ENCODE assay signal across 8 mouse cellular contexts in the genomic region with DNA sequence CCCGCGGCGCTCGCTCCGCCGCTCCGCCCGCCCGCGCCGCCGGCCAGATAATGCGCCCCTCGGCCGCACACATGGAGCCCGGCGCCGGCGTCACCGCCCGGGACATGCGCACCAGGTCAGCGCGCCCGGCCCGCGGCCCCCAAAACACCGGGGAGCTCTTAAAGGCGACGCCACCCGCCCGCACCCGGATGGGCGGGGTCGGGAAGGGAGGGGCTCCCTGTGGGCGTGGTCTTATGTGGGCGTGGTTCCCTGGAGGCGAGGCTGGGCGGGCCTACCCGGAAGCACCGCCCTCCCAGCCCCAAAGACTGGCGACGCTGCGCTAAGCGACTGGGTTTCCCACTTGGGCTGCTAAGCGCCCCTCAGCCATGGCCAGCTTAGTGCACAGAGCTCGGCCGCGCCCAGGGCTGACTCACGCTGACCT. TPM values are rescaled to one million over a fixed set of nuclear protein-coding genes. Genes with fewer than 3 reads are reported as not detected.
A peak's percentile ranks its signal among the peaks of the same experiment; 100 is the strongest.
DNase-seq lines count a peak whose midpoint lies in the region; ATAC-seq lines count a peak whose summit lies in the region.

No protein-coding gene starts in this region.

- peaks cover 26% of the 10 kb centered on the region for H3K4me1 ChIP-seq in embryonic facial prominence, embryonic 14.5 days (ENCODE audit: control insufficient read depth, insufficient read depth, low read length)
- peaks cover 33% of the 10 kb centered on the region for H3K4me1 ChIP-seq in kidney, embryonic 14.5 days (ENCODE audit: control insufficient read depth, insufficient read depth, low read length)
- peaks cover 25% of the 10 kb centered on the region for H3K4me1 ChIP-seq in limb, embryonic 15.5 days

- DNase-seq in 3T3-L1 (ENCODE audit: low read depth, low spot score), result peak; percentile 89
- DNase-seq in adrenal gland, postnatal 4 days (ENCODE audit: low spot score in 2 of 2), result peak; percentile 94 to 96
- peak; percentile 94 for DNase-seq in embryonic facial prominence, embryonic 14.5 days (ENCODE audit: low spot score)
- DNase-seq in heart, adult 9 months (ENCODE audit: low spot score in 2 of 2), result peak; percentile 95 to 97
- peak; percentile 88 to 91 for DNase-seq in monocyte, adult 2 months (ENCODE audit: low read depth in 1 of 2, low spot score in 2 of 2)
- DNase-seq in spleen, postnatal 36 days (ENCODE audit: low spot score in 2 of 2), result peak; percentile 95 to 96

- no peaks in the 10 kb centered on the region for H3K9me3 ChIP-seq in embryonic facial prominence, embryonic 14.5 days (ENCODE audit: control insufficient read depth, low read length)
- H3K9me3 ChIP-seq in kidney, embryonic 14.5 days (ENCODE audit: control insufficient read depth, low read length), result no peaks in the 10 kb centered on the region
- H3K9me3 ChIP-seq in limb, embryonic 15.5 days, result no peaks in the 10 kb centered on the region

- peak overlapping the region; percentile 95 for H3K4me3 ChIP-seq in embryonic facial prominence, embryonic 14.5 days (ENCODE audit: low read depth, low read length)
- H3K4me3 ChIP-seq in kidney, embryonic 14.5 days (ENCODE audit: low read length), result peak overlapping the region; percentile 99
- peak overlapping the region; percentile 99 for H3K4me3 ChIP-seq in limb, embryonic 15.5 days

- WGBS in embryonic facial prominence, embryonic 14.5 days, result 0% methylated on average over 11 of the region's 50 CpGs
- WGBS in kidney, embryonic 14.5 days, result 0% methylated on average over 46 of the region's 50 CpGs
- WGBS in limb, embryonic 15.5 days, result under 1% methylated on average over 49 of the region's 50 CpGs

- H3K27ac ChIP-seq in embryonic facial prominence, embryonic 14.5 days (replicated peaks; ENCODE audit: low read depth, low read length), result peak overlapping the region; percentile 72
- peak overlapping the region; percentile 65 for H3K27ac ChIP-seq in kidney, embryonic 14.5 days (ENCODE audit: low read depth, low read length)
- H3K27ac ChIP-seq in limb, embryonic 15.5 days, result peak overlapping the region; percentile 89

- no peaks in the 10 kb centered on the region for H3K27me3 ChIP-seq in embryonic facial prominence, embryonic 14.5 days (replicated peaks; ENCODE audit: control insufficient read depth, insufficient read depth, low read length)
- no peaks in the 10 kb centered on the region for H3K27me3 ChIP-seq in kidney, embryonic 14.5 days (ENCODE audit: control insufficient read depth, insufficient read depth, low read length)
- H3K27me3 ChIP-seq in limb, embryonic 15.5 days, result no peaks in the 10 kb centered on the region

- peak overlapping the region; percentile 87 for H3K9ac ChIP-seq in embryonic facial prominence, embryonic 14.5 days (ENCODE audit: low read depth, low read length)
- peak overlapping the region; percentile 96 for H3K9ac ChIP-seq in kidney, embryonic 14.5 days (ENCODE audit: low read depth, low read length)
- H3K9ac ChIP-seq in limb, embryonic 15.5 days, result peak overlapping the region; percentile 95

- no peaks in the 10 kb centered on the region for H3K36me3 ChIP-seq in embryonic facial prominence, embryonic 14.5 days (ENCODE audit: control insufficient read depth, insufficient read depth, low read length)
- H3K36me3 ChIP-seq in kidney, embryonic 14.5 days (ENCODE audit: control insufficient read depth, insufficient read depth, low read length), result no peaks in the 10 kb centered on the region
- no peaks in the 10 kb centered on the region for H3K36me3 ChIP-seq in limb, embryonic 15.5 days

- peak; percentile 94 for ATAC-seq in embryonic facial prominence, embryonic 14.5 days (ENCODE audit: low read depth)
- ATAC-seq in kidney, embryonic 14.5 days (ENCODE audit: low FRiP score, low TSS enrichment), result peak; percentile 97
- peak; percentile 88 for ATAC-seq in limb, embryonic 15.5 days (ENCODE audit: insufficient number of reproducible peaks, low FRiP score, low TSS enrichment, low read depth)

- H3K4me2 ChIP-seq in embryonic facial prominence, embryonic 14.5 days (ENCODE audit: low read depth, low read length), result peak overlapping the region; percentile 59
- peak overlapping the region; percentile 84 for H3K4me2 ChIP-seq in kidney, embryonic 14.5 days (replicated peaks; ENCODE audit: low read depth, low read length)
- H3K4me2 ChIP-seq in limb, embryonic 15.5 days, result peak overlapping the region; percentile 77

RNA-seq across cellular contexts. Expression of gene Gatad2a, which starts 22.0 kb away (rescaled TPM):
- 100 to 1,000 TPM in 1 of 2 experiments, 10 to 100 TPM in 1; 91.5 to 106 TPM for total RNA-seq in adrenal gland, postnatal 4 days (2021)
- 49.4 and 50.4 TPM in 2 replicates for polyA plus RNA-seq in embryonic facial prominence, embryonic 14.5 days (2014; fragmentation: Nextera tagmentation; extraction: Ambion mirVana)
- 42.1 and 59.0 TPM in 2 replicates for polyA plus RNA-seq in kidney, embryonic 14.5 days (2014; fragmentation: Nextera tagmentation; extraction: Ambion mirVana)
- polyA plus RNA-seq in limb, embryonic 15.5 days (2015; fragmentation: Nextera tagmentation; extraction: Ambion mirVana), result 36.3 and 39.7 TPM in 2 replicates

Comparison
In these comparisons a context has a peak if more than half of its experiments do, and no peak if none do; other contexts are left out.
1. Peak in every context shown above with its lines: DNase-seq, ATAC-seq, H3K4me3 ChIP-seq and H3K27ac ChIP-seq.